14 mouse cellular contexts compared by ENCODE assay signal in the genomic region with DNA sequence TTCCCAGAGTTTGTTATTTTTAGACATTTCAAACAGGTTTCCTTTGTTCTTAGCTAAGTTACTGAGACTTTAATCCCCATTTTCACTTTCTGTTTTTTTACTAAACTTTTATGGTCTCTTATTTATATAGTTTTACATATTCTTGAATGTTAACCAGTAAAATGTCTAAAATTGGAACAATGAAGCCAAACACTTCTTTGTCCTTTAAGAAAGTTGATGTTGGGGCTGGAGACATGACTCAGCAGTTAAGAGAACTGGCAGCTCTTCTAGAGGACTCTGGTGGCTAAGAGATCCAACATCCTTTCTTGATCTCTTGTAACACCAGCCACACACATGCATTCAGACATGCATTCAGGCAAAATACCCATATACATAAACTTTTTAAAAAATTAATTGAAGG. TPM values are rescaled to one million over a fixed set of nuclear protein-coding genes. Genes with fewer than 3 reads are reported as not detected.
DNase-seq lines count a peak whose midpoint lies in the region; ATAC-seq and TF ChIP-seq lines count a peak whose summit lies in the region.
"Had no signal": no experiment of that assay in that cellular context is flagged by ENCODE, and none has a peak within 500 bp of the region (broad histone marks: within the 10 kb centered on the region; RNA-seq: fewer than 3 reads in every experiment).

No protein-coding gene starts in this region.

- no peaks in the 10 kb centered on the region for H3K4me1 ChIP-seq in kidney, postnatal 0 days (replicated peaks; ENCODE audit: insufficient read depth, low read length)
- no peaks in the 10 kb centered on the region for H3K4me1 ChIP-seq in kidney, embryonic 15.5 days
- peaks cover 0 to 42% of the 10 kb centered on the region in 2 experiments; a peak in 2 of 4 replicates for H3K4me1 ChIP-seq in CH12.LX (ENCODE audit: control insufficient read depth in 1 of 2, insufficient read depth in 2 of 2)
- peaks cover 2% of the 10 kb centered on the region; the same call in 1 of the 2 replicates for H3K4me1 ChIP-seq in embryonic fibroblast, embryonic 13.5 days (ENCODE audit: control insufficient read depth, insufficient read depth, low read length)
- H3K4me1 ChIP-seq in stomach, postnatal 0 days (replicated peaks; ENCODE audit: control insufficient read depth, insufficient read depth): no peaks in the 10 kb centered on the region
- H3K4me1 ChIP-seq: hindbrain, embryonic 10.5 days; intestine, embryonic 15.5 days; liver, embryonic 15.5 days had no signal

- dilution Hi-C loops in CH12.LX (cut with MboI; ENCODE audit: extremely low pct_ligation_motif_present, extremely low pct_unique_long_range_greater_than_20kb, low sequenced_read_pairs): no loop called here

- in situ Hi-C loops in CH12.LX (cut with MboI; ENCODE audit: low pct_ligation_motif_present, low pct_unique_long_range_greater_than_20kb, low sequenced_read_pairs): no loop called here

- TF ChIP-seq EP300 in CH12.LX (IDR thresholded peaks at IDR 0.05; ENCODE audit: low read length): no peak
- TF ChIP-seq EP300 in stomach, postnatal 0 days (optimal IDR thresholded peaks at IDR 0.05): no peak

- no peaks in the 10 kb centered on the region for H3K27me3 ChIP-seq in kidney, postnatal 0 days (ENCODE audit: insufficient read depth, low read length)
- H3K27me3 ChIP-seq in kidney, embryonic 15.5 days: no peaks in the 10 kb centered on the region
- H3K27me3 ChIP-seq in CH12.LX (replicated peaks): no peaks in the 10 kb centered on the region
- no peaks in the 10 kb centered on the region for H3K27me3 ChIP-seq in stomach, postnatal 0 days (ENCODE audit: control insufficient read depth, insufficient read depth, low read length)
- H3K27me3 ChIP-seq: intestine, embryonic 15.5 days; liver, embryonic 15.5 days had no signal

- H3K9ac ChIP-seq in kidney, postnatal 0 days (ENCODE audit: low read depth, low read length): no peak overlapping the region
- H3K9ac ChIP-seq in kidney, embryonic 15.5 days: no peak overlapping the region
- H3K9ac ChIP-seq in CH12.LX (ENCODE audit: insufficient read depth, low read depth): no peak overlapping the region
- H3K9ac ChIP-seq in stomach, postnatal 0 days (ENCODE audit: low read length): no peak overlapping the region
- H3K9ac ChIP-seq: intestine, embryonic 15.5 days; liver, embryonic 15.5 days had no signal

- ATAC-seq in kidney, postnatal 0 days (replicated peaks; ENCODE audit: low FRiP score, low read depth): no peak
- no peak for ATAC-seq in kidney, embryonic 15.5 days (replicated peaks; ENCODE audit: low FRiP score)
- ATAC-seq in stomach, postnatal 0 days (ENCODE audit: low FRiP score, low TSS enrichment): no peak
- ATAC-seq: intestine, embryonic 15.5 days had no signal

- no peak for TF ChIP-seq POLR2A in CH12.LX (IDR thresholded peaks at IDR 0.05; ENCODE audit: low read depth, low read length)
- TF ChIP-seq POLR2A in embryonic fibroblast, embryonic 13.5 days (IDR thresholded peaks at IDR 0.05; ENCODE audit: low read depth, low read length): no peak

- TF ChIP-seq CTCF in kidney, postnatal 0 days (IDR thresholded peaks at IDR 0.05; ENCODE audit: low read depth): no peak
- TF ChIP-seq CTCF in CH12.LX (conservative IDR thresholded peaks at IDR 0.05 in 1 of 2, IDR thresholded peaks at IDR 0.05 in 1 of 2; ENCODE audit: low read depth in 2 of 2, low read length in 2 of 2): no peak
- TF ChIP-seq CTCF in embryonic fibroblast, embryonic 13.5 days (IDR thresholded peaks at IDR 0.05; ENCODE audit: borderline replicate concordance, insufficient read depth, low read length): no peak
- no peak for TF ChIP-seq CTCF in stomach, postnatal 0 days (IDR thresholded peaks at IDR 0.05; ENCODE audit: low read depth)

- no peak overlapping the region for H3K4me2 ChIP-seq in kidney, postnatal 0 days (ENCODE audit: low read length)
- no peak overlapping the region for H3K4me2 ChIP-seq in kidney, embryonic 15.5 days
- no peak overlapping the region; the same call in 1 of the 2 replicates for H3K4me2 ChIP-seq in CH12.LX (ENCODE audit: insufficient read depth, low read depth, poor library complexity, severe bottlenecking)
- no peak overlapping the region for H3K4me2 ChIP-seq in stomach, postnatal 0 days (replicated peaks; ENCODE audit: low read depth)
- H3K4me2 ChIP-seq: intestine, embryonic 15.5 days; liver, embryonic 15.5 days had no signal

- peaks cover 39% of the 10 kb centered on the region for H3K79me2 ChIP-seq in CH12.LX (replicated peaks; ENCODE audit: control insufficient read depth, extremely low read depth, insufficient read depth, poor library complexity, severe bottlenecking)

- H3K9me3 ChIP-seq in kidney, postnatal 0 days (replicated peaks; ENCODE audit: low read length): no peaks in the 10 kb centered on the region
- no peaks in the 10 kb centered on the region for H3K9me3 ChIP-seq in kidney, embryonic 15.5 days (replicated peaks)
- H3K9me3 ChIP-seq in CH12.LX (replicated peaks; ENCODE audit: low read length): peaks cover 4% of the 10 kb centered on the region
- no peaks in the 10 kb centered on the region for H3K9me3 ChIP-seq in stomach, postnatal 0 days (ENCODE audit: control insufficient read depth, low read length)
- H3K9me3 ChIP-seq: G1E; hindbrain, embryonic 10.5 days; intestine, embryonic 15.5 days; liver, embryonic 15.5 days had no signal

- no peak for TF ChIP-seq RAD21 in CH12.LX (IDR thresholded peaks at IDR 0.05; ENCODE audit: low read depth, low read length)

- peak; percentile 1 for DNase-seq in kidney, postnatal 0 days (ENCODE audit: low spot score)
- no peak for DNase-seq in CH12.LX (ENCODE audit: extremely low read depth)
- peak; percentile 39 for DNase-seq in Muller cell, postnatal 12 days (ENCODE audit: inconsistent ontology term)
- DNase-seq in embryo, embryonic 10.5 days (ENCODE audit: low spot score): no peak
- DNase-seq in stomach, postnatal 0 days (ENCODE audit: low spot score): no peak
- DNase-seq: adrenal gland, adult 2 months; cerebellum, postnatal 36 days; heart, adult 11 months had no signal

- no peak overlapping the region for H3K4me3 ChIP-seq in kidney, postnatal 0 days (replicated peaks; ENCODE audit: low read depth, low read length)
- H3K4me3 ChIP-seq in kidney, embryonic 15.5 days (replicated peaks): no peak overlapping the region
- H3K4me3 ChIP-seq in CH12.LX (replicated peaks in 1 of 3; ENCODE audit: low read depth in 2 of 3, low read length in 2 of 3, poor library complexity in 1 of 3): no peak overlapping the region
- no peak overlapping the region for H3K4me3 ChIP-seq in embryonic fibroblast, embryonic 13.5 days (ENCODE audit: insufficient read depth, low read length)
- no peak overlapping the region for H3K4me3 ChIP-seq in stomach, postnatal 0 days (ENCODE audit: low read depth, low read length)
- H3K4me3 ChIP-seq: hindbrain, embryonic 10.5 days; intestine, embryonic 15.5 days; liver, embryonic 15.5 days had no signal

- peaks cover 14% of the 10 kb centered on the region; the same call in 1 of the 2 replicates for H3K36me3 ChIP-seq in kidney, postnatal 0 days (ENCODE audit: insufficient read depth, low read length)
- H3K36me3 ChIP-seq in kidney, embryonic 15.5 days: peaks cover 75% of the 10 kb centered on the region
- peaks cover 18 to 61% of the 10 kb centered on the region in 2 experiments for H3K36me3 ChIP-seq in CH12.LX (replicated peaks in 1 of 2; ENCODE audit: control insufficient read depth in 1 of 2, insufficient read depth in 1 of 2, low read length in 1 of 2)
- H3K36me3 ChIP-seq in stomach, postnatal 0 days (ENCODE audit: control insufficient read depth, insufficient read depth, low read length): no peaks in the 10 kb centered on the region

- H3K27ac ChIP-seq in kidney, postnatal 0 days: no peak overlapping the region
- no peak overlapping the region for H3K27ac ChIP-seq in kidney, embryonic 15.5 days
- H3K27ac ChIP-seq in CH12.LX (ENCODE audit: insufficient read depth, low read depth): no peak overlapping the region
- peak overlapping the region; percentile 31 for H3K27ac ChIP-seq in embryonic fibroblast, embryonic 13.5 days (ENCODE audit: insufficient read depth, low read length)
- H3K27ac ChIP-seq in stomach, postnatal 0 days (replicated peaks): no peak overlapping the region
- H3K27ac ChIP-seq: hindbrain, embryonic 10.5 days; intestine, embryonic 15.5 days; liver, embryonic 15.5 days had no signal

TF ChIP-seq in CH12.LX, 34 proteins besides CTCF, POLR2A, EP300 and RAD21:
- no peak for TF ChIP-seq ZC3H11A (IDR thresholded peaks at IDR 0.05; ENCODE audit: low read depth, low read length)
- no peak for TF ChIP-seq MAX (IDR thresholded peaks at IDR 0.05; ENCODE audit: low read length)
- TF ChIP-seq TCF12 (IDR thresholded peaks at IDR 0.05; ENCODE audit: low read depth, low read length): no peak
- peak; percentile 76; the same call in 1 of the 2 replicates for TF ChIP-seq MAFK (IDR thresholded peaks at IDR 0.05; ENCODE audit: insufficient replicate concordance, low read length)

RNA-seq across cellular contexts. Expression of a gene that starts 14.1 kb away (rescaled TPM):
- 65.8 and 70.4 TPM in 2 replicates for polyA plus RNA-seq in kidney, postnatal 0 days (2015; fragmentation: Nextera tagmentation; extraction: Ambion mirVana)
- 99.0 and 99.6 TPM in 2 replicates for polyA plus RNA-seq in kidney, embryonic 15.5 days (2015; fragmentation: Nextera tagmentation; extraction: Ambion mirVana)
- total RNA-seq in CH12.LX (2012; rRNA removed): 58.7 and 65.2 TPM in 2 replicates
- 76.2 and 86.9 TPM in 2 replicates for total RNA-seq in CH12.LX (2014; rRNA removed)
- 63.8 and 71.0 TPM in 2 replicates for polyA plus RNA-seq in CH12.LX (2012; ENCODE audit: insufficient read length, low read depth)
- polyA plus RNA-seq in embryonic fibroblast, embryonic 13.5 days (2011; ENCODE audit: insufficient read length, low read depth, missing spikeins): 29.2 and 35.3 TPM in 2 replicates
- polyA plus RNA-seq in stomach, postnatal 0 days (2015; fragmentation: Nextera tagmentation; extraction: Ambion mirVana): 27.8 and 30.7 TPM in 2 replicates

RNA-seq across cellular contexts. Expression of a gene that starts 52.8 kb away (rescaled TPM):
- 23.1 and 25.9 TPM in 2 replicates for polyA plus RNA-seq in kidney, postnatal 0 days (2015; fragmentation: Nextera tagmentation; extraction: Ambion mirVana)
- 35.6 and 37.8 TPM in 2 replicates for polyA plus RNA-seq in kidney, embryonic 15.5 days (2015; fragmentation: Nextera tagmentation; extraction: Ambion mirVana)
- total RNA-seq in CH12.LX (2012; rRNA removed) (72.5 and 74.6 TPM in 2 replicates), CH12.LX (2014; rRNA removed) (122 and 141 TPM in 2 replicates)
- polyA plus RNA-seq in CH12.LX (2012; ENCODE audit: insufficient read length, low read depth): 49.4 and 60.2 TPM in 2 replicates
- polyA plus RNA-seq in embryonic fibroblast, embryonic 13.5 days (2011; ENCODE audit: insufficient read length, low read depth, missing spikeins): 61.1 and 68.8 TPM in 2 replicates
- 51.6 and 58.5 TPM in 2 replicates for polyA plus RNA-seq in stomach, postnatal 0 days (2015; fragmentation: Nextera tagmentation; extraction: Ambion mirVana)

RNA-seq across cellular contexts. Expression of a gene that starts 53.1 kb away (rescaled TPM):
- 5.7 and 5.9 TPM in 2 replicates for polyA plus RNA-seq in kidney, postnatal 0 days (2015; fragmentation: Nextera tagmentation; extraction: Ambion mirVana)
- polyA plus RNA-seq in kidney, embryonic 15.5 days (2015; fragmentation: Nextera tagmentation; extraction: Ambion mirVana): 11.8 and 13.3 TPM in 2 replicates
- total RNA-seq in CH12.LX (2012; rRNA removed): 2.3 and 4.7 TPM in 2 replicates
- total RNA-seq in CH12.LX (2014; rRNA removed): 3.9 and 4.4 TPM in 2 replicates
- polyA plus RNA-seq in CH12.LX (2012; ENCODE audit: insufficient read length, low read depth): 2.7 TPM in 2 replicates
- polyA plus RNA-seq in embryonic fibroblast, embryonic 13.5 days (2011; ENCODE audit: insufficient read length, low read depth, missing spikeins): 3.5 and 7.5 TPM in 2 replicates
- 2.5 and 2.7 TPM in 2 replicates for polyA plus RNA-seq in stomach, postnatal 0 days (2015; fragmentation: Nextera tagmentation; extraction: Ambion mirVana)
- polyA plus RNA-seq: adrenal gland, adult 2 months had no signal

Comparison
In these comparisons a context has a peak if more than half of its experiments do, and no peak if none do; other contexts are left out.
1. DNase-seq: peak in kidney, postnatal 0 days (single experiment) and Muller cell, postnatal 12 days (single experiment); none in CH12.LX (single experiment), embryo, embryonic 10.5 days (single experiment) and stomach, postnatal 0 days (single experiment).